Mouse (Mus musculus): ENCODE data around the gene Mitf.

The Mitf gene

DNA sequence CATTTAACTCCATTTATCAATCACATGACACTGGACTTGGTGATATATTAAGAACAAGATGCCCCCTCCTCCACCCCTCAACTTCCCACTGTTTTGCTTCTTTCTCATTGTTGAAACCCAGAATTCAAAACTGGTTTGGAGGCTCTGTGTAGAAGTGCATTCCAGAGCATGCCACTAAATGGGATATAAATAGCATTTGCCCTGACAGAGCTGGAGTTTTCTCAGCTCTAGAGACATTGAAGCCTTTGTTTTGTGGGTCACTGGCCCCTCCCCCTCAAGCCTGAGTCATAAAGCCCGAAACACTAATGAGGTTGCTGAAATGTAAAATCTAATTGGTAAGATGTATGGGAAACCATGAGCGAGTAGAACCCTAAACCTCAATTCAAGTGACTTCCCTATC, 76.6 kb downstream of the Mitf start:
- DNase-seq, result no peak

DNA sequence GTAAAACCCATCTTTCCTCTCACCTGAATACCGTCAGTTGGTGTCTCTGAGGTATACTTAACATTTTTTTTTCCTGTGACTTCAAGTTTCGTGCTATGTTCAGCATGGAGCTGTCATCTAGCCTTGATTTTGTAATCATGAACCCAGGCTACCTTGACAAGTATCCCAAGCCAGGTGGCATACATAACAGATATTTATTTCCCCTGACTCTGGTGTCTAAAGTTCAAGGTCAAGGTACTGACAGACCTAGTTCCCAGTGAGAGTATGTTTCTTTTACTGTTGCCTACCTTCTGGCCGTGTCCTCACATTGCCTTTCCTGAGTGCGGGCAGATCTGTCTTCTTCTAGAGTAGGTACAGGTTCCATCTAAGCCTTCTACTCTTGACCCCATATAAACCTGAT, 78.1 kb downstream of the Mitf start:
- no peak for DNase-seq

DNA sequence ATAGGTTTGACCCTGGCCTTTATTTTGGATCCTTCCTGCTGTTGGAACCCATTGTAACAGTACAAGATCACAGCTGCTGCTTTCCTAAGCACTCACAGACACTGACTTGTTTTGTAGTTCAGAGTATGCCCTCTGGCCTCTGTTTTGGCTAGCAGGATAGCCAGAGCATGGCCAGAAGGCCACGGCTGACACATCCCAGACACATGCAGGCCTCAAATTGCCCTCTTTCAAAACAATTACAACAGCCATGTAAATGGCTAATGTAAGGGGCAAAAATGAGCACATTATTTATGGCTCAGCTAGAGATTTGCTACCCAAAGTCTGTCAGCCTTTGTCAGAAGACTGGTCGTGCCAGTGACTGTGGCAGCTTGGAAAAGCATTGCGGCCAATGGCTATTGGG, 78.8 kb downstream of the Mitf start:
- no peak for DNase-seq

DNA sequence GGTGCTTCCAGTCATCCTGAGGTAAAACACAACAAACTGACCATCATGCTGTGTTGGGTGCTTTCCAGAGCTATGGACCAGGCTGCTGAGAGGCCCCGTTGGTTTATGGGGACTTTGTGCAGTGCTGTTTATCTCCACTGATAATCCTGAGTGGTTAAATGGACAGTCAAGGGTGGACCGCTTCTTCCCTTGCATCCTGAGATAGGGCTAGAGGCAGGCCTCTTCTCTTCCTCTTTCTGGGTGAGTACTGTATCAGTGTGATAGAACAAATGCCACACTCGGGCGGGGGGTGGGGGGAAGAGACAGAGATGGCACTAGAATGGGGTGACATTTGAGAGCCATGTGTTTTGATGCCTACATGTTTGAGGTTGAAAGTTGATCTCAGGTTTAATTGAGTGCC, 81.0 kb downstream of the Mitf start:
- DNase-seq, result no peak

DNA sequence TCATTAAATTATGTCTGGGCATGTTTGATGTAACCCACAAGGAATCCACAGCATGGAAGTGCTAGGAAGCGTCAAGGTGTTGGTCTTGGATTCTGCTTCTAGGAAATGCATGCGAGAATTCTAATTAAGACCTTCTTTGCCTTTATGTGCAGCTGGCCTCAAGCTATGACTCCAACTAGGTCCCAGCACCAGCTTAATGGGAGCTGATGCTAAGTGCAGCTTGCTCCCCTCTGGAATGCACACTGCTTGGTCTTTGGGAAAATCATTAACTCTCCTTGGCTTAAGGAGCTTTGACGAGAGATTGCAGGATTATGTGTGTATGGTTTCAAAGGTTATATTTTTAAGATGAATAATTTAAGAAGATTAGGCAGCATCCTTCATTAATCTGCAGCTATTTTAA, 81.7 kb downstream of the Mitf start:
- DNase-seq, result no peak

DNA sequence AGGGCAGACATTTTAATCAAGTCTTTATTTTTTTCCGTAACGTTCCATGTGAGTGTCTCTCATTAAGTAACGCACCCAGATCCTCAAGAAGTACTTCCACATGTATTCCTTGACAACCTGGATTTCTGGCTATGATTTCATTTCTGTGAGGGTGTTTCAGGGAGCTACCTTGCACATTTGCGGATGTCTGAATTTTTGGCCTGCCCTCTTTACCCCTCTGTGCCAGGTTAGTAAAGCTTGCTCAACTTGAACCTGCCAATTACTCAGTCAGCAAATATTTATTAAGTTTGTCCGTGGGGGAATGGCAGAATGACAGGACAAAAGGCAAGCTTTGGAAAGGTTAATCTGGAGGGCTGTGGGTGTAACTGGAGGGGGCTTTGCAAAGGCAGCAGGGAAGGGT, 86.7 kb downstream of the Mitf start:
- no peak for DNase-seq

DNA sequence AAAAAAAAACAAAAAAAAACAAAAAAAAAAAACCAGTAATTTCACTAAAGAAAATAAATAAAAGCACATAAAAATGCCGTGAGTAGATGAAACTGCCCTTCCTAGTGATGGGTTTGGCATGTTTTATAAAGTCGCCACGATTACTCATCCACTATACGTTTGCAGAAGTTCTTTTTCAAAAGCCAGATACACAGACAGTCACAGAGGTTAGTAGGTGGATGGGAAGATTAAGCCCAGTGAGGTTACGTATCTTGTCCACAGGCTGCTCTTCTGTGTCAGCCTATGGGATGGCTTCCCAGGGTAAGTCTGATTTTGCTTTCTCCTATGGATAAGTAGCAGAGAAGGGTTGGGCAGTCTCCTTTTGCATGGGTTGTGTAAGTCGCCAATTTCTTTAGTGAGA, 90.3 kb downstream of the Mitf start:
- DNase-seq, result no peak

DNA sequence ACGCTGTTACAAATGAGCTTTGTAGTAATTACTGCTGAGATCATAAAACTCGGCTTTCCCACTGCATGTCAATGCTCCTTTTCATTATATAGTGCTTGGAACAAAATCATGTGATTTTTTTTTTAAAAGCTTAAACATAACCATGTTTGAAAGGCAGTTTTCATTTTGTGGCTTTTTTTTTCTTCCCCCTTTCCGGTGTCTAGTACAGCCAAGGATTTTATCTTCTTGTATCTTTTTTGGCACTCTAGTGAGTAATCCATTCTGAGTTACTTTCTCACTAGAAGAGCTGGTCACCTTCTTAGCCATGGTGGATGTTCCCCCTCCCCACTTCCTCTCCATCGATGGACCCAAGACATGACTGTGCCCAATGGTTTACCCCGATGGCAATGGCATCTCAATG, 91.2 kb downstream of the Mitf start:
- DNase-seq, result no peak

DNA sequence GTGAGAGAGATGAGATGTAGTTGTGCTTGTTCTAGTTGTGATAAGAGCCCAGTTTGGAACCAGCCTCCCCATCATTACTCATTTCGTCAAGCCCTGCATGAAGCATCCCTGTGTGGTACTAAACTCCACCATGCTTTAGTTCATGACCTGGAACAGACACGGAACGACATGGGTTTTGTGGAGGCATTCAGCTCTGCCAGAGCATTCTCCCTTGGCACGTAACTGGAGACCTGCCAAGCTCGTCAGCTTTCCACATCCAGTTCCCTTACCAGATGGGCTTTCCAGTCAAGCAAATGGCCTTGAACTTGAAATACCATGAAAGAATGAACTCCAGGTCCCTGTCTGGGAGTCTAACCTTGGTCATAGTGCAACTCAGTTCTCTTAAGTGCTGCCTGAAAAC, 94.7 kb downstream of the Mitf start:
- no peak for DNase-seq

DNA sequence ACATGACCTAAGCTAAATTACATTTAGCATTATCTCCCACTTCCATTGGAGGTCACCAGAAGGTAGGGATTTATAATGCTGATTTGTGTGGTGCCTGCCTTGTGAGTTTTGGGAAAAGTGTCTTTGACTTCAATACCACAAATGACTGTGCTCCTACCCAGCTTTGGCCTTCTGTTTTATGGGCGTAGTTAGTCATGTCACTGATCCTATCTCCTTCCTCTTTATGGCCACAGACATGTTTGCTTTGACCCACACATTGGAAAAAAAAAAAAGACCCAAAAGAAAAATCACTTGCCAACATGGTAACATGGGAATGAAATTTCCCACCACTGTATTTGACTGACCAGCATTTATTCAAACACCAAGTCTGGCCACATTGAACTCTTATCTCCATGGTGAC, 95.4 kb downstream of the Mitf start:
- DNase-seq, result no peak

DNA sequence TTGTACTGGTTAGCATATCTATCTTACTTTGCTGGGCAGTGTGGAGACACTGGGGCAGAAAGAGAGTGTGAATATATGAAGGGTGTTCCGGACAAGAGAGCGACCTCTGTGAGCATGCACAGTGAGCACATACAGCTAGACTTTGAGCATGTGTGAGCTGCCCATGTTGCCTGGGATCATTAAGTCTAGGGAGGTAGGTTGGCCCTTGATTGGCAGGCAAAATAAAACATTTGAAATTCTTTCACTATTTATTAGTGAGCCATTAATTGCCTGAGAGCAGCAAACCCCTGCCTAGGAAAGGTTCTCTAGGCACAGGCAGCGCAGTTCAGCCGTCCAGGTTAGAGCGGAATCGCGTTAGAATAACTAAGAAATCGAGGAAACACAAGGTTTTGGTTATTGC, 107.9 kb downstream of the Mitf start:
- DNase-seq, result no peak

DNA sequence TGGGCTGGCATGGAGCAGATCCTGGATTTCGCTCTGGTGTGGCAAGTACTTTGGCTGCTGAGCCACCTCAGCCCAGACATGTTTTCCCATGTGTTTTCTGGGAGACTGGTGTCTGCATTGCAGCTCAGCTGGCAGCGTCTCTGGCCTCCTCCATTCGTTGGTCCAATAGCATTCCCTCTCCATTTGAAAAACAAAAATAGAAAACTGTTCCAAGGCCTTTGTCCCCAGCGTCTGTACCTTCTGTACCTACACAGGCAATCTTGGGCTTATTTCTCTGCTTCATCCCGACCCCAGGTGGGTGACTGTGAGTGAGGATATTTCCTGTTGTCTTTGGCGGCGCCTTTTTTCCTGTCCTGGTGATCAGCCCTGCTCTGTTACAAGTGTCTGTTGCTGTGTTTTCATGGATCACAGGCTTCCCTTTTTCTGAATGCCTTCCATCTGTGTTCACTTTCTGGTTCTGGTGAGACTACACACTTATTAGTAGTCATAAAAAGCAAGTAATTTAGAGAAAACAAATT, 109.6 kb downstream of the Mitf start:
- DNase-seq, result no peak

DNA sequence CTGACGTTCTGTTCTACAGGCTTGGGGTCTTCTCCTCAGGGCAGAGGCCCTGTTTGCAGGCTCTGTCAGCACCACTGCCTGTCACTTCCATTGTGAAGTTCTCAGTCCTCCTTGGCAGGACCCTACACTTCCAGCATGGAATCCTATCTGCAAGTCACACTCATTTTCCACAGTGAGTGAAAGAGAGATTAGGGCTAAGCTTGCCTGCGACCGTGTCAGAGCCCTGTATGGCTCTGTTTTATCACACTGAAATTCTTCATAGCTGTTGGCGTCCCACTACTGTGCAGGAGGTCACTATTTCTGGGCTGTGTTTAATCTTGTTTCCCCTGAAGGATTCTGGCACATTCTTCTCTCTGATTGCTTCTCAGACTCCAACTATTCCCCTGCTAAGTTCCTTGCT, 111.2 kb downstream of the Mitf start:
- DNase-seq, result no peak

DNA sequence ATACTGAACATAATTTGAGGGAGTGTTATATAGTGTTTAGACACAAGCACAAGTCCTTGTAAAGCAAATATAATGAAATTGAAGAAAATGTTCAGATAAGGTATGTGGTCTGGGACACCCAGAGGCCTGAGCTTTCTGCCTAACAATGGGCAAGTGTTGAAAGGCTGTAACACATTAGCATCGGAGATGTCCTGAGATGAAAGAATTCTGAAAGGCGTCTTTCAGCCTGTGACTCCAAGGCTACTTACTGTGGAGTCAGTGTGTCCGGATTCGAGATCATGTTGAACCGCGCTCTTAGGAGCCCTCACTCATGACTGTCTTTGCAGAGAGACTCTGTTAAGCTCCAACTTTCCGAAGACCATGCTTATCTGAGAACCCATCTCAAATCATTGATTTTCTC, 111.6 kb downstream of the Mitf start:
- DNase-seq, result no peak

DNA sequence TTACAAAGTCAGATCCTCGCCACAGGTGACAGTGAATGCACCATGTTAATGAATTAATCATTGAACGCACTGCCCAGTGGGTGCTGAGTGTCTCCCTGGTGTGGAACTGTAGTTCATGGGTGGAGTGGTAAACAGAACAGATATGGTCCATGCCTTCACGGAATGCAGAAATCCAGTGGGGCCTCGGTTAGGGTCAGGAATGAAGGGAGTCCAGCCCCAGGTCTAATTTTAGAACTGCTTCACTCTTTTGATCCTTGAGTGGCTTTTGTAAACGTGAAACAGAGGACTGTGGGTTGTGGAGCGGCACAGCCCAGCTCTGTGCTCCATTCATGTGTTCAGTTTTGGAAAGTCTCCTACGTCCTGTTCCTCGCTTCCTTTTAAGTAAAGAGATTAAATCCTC, 112.4 kb downstream of the Mitf start:
- DNase-seq, result no peak

DNA sequence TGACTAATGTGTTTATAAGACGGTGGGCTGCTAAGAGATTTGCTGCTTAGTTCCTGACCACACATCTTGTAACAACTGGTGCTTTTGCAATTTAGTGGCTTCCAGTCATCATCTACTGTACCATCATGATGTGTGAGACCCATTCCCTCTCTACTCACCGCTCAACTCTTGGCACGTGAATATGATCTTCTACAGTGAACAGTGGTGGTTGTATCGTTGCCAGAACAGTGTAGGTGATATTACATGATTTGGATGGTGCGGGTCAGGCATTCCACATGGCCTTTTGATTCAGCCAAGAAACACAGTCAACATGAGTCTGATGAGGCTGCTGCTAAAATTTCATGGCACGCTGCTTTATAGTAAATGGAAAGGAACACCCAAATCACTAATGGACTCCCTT, 114.7 kb downstream of the Mitf start:
- no peak for DNase-seq

DNA sequence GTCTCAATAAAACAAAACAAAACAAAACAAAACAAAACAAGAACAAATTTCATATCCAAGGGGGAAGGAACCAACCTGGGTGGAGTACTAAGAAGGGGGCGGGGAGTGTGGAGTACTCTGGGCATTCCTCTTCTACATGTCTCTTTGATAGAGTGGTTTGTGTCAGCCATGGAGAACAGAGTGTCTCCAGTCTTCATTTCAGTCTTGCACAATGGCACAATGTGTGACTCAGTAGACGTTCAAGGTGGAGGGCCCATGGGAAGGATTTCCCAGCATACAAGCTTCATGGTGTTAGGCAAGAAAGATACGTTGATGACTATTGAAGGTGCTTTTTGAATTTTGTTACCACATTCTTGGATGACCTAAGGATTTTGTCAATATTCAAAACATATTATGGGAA, 117.4 kb downstream of the Mitf start:
- DNase-seq, result no peak

DNA sequence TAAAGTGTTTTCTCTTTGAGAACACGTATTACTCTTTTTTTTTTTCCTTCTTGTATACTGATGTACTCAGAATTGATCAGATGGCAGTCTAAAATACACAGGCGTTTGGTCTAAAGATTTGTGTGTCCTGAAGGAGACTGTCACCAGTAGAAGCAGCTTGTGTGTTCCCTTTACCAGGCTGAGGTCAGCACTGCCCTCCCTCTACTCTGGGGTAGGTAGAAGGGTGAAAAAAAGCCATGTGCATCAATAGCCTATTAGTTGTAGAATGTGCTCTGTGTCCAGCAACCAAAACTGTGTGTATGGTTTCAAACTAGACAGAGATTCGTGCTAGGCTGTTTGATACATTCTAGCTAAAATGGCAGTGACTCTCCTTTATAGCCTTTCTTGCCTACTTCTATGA, 122.2 kb downstream of the Mitf start:
- DNase-seq, result no peak

DNA sequence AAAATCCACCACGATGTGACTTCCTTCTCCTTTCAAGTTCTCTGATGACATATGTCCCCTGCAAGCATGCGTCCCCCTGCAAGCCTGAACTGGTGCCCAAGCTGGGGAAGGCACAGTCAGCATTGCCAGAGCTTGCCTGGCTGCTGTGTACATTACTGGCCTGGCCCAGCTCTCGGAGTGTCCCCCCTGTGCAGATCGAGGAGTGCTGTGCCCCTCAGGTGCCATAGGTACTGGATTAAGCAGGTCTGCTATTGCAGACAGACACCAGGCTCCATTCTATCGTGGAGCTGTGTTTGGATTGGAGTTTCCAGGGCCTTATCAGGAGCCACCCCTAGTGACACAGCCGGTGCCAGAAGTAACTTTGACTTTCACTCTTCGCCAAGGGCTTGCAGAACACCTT, 122.6 kb downstream of the Mitf start:
- DNase-seq, result no peak

DNA sequence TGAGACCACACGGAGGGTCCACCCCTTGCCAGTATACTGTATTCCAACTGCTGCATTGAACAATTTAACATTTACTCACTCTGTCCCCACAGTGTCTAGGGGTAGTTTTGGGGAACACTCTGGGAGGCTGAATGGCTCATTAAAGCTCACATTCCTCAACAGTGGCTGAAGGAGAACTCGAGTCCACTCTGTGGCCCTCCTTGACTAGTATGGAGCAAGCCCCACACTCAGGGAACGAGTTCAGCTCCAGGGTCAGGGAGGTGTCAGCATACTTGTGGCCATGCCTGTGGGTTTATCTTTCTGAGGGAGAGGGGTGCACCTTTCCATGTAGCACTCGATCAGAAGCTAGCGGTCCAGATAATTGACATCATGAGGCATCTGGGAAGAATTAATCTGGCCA, 130.3 kb downstream of the Mitf start:
- no peak for DNase-seq

DNA sequence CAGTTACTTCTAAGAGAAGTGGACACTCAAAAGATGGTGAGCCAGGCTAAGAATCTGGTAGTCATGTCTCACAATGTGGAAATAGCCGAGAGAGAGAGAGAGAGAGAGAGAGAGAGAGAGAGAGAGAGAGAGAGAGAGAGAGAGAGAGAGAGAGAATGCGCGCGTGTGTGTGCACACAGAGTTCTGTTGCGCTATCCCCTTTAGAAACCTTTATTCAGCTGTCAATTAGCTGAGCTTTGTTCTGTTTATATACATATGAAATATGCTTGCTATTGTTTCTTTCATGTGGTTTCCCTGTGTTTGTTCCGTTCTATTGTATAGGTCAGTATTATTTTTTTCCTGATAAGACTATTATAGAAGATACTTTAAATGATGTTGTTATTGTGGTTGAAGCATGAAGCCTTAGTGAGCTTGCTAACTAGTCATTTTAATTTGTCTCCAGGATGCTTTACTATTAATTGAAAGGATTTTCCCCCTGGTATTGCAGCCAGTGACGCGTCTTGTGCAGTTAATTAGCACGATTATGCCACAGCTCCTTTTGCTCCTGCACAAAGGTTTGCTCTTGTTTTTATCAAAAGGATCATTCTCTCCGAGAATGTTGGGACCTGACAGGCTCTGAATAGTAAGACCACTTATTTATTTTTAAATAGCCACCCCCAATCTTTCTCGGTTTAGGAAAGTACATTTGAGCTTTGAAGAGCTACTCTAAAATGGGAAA, 131.2 kb downstream of the Mitf start:
- no peak for DNase-seq

DNA sequence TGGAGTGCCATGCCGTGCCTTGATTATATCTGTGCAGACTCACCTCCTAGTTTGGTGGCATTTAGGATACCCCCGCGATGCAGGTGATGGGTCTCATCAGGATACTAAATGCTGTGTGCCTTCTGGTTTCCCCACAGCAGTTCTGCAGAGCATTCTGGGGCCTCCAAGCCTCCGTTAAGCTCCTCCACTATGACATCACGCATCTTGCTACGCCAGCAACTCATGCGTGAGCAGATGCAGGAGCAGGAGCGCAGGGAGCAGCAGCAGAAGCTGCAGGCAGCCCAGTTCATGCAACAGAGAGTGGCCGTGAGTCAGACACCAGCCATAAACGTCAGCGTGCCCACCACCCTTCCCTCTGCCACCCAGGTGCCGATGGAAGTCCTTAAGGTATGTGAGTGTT, 134.1 kb downstream of the Mitf start:
- no peak for DNase-seq

DNA sequence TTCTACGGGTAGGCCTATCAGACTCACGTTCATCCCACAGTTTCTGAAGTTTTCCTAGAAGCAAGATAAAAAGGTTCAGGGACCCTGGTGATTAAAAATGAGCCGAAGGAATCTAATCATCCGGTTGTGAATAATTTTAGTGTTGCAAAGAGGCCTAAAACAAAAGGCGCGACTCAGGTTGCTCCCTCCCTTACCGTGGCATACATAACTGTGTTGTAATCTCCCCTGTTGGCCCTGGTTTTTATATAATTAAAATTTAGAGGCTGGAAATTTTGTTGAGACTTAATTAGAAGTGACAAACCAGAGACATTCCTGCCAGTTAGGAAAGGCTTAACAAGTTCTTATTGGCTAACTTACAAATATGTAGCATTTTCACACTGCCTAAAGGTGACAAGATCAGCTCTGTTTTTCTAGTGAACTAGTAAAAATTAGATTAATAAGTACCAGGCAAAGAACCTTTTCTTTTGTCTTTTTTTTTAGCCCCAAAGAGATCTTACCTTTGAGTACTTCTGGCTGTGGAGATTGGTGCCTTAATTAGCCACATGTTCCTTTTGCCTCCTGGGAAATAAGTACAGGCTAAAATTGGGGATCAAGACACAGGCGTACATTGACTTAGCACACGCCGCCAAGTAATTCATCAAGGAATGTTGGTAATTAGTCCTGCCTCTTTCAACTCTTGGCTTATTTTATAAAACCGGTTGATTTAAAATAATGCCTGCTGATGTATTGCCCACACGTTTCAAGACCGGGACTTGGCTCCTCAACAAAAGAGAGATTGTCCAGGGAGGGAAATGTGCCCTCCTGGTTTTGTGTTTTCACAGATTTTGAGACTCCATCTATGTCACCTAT, 143.4 kb downstream of the Mitf start:
- DNase-seq, result no peak

DNA sequence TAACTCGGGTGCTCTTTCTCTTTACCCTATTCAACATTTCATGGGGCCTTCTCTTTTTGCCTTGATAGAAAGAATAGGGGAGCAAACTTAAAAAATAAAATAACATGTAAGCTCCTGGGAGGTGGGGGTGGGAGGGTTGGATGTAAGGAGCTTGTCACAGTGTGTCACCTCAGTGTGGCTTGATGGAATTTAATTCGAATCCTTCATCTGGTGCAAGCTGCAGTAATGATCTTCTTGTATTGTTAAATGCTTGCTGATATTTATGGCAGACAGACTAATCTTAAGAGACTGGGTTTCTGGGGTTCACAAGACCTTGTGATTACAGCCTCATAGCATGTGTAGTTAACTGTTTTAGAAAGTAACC, 144.0 kb downstream of the Mitf start:
- no peak for DNase-seq

DNA sequence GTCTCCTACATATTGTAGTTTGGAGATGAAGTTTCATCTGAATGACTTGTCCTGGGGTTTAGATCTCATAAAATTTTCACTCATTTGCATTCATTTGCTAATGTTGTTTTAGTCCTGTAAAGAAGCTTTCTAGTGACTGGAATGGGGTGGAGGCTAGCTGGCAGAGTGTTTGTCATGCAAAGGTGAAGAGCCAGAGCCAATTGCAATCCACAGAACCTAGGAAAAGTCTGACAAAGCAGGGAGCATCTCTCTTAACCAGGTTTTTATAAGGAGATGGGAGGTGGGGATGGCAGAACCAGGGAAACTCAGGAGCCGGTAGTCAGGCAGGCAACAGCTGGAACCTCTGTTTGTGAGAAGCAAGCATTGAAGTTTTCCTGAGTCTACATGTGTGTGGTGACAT, 144.9 kb downstream of the Mitf start:
- no peak for DNase-seq

All from right cerebral cortex, postnatal 14 days (tissue).